Mouse (Mus musculus): ENCODE data around the gene Tspo.

Tspo gene

GRCm38 (mm10) chr15:83584741-83585220, 21.4 kb downstream of the Tspo start:
- no peak for DNase-seq (ENCODE audit: low spot score)

- DNase-seq (ENCODE audit: low spot score), result no peak
These were observed 27.4 kb downstream of the Tspo start for GRCm38 (mm10) chr15:83590841-83591240.

GRCm38 (mm10) chr15:83591758-83592157, 28.4 kb downstream of the Tspo start:
- DNase-seq (ENCODE audit: low spot score), result no peak

- DNase-seq (ENCODE audit: low spot score), result no peak
These were observed 29.1 kb downstream of the Tspo start for GRCm38 (mm10) chr15:83592260-83593188.

GRCm38 (mm10) chr15:83593189-83593585, 29.8 kb downstream of the Tspo start:
- no peak for DNase-seq (ENCODE audit: low spot score)

- DNase-seq (ENCODE audit: low spot score), result no peak
These were observed 30.5 kb downstream of the Tspo start for GRCm38 (mm10) chr15:83593702-83594512.

- DNase-seq (ENCODE audit: low spot score), result peak; percentile 70
These were observed 31.3 kb downstream of the Tspo start, which contains the start of gene Ttll12 for GRCm38 (mm10) chr15:83594513-83595363. Ttll12 (minus strand) TSS chr15:83595157.

- no peak for DNase-seq (ENCODE audit: low spot score)
These were observed 31.9 kb downstream of the Tspo start for GRCm38 (mm10) chr15:83595364-83595711.

GRCm38 (mm10) chr15:83596833-83597232, 33.4 kb downstream of the Tspo start:
- no peak for DNase-seq (ENCODE audit: low spot score)

- DNase-seq (ENCODE audit: low spot score), result no peak
These were observed 37.8 kb downstream of the Tspo start for GRCm38 (mm10) chr15:83601185-83601584.

GRCm38 (mm10) chr15:83602372-83603045, 39.1 kb downstream of the Tspo start:
- DNase-seq (ENCODE audit: low spot score), result no peak

GRCm38 (mm10) chr15:83603046-83603396, 39.6 kb downstream of the Tspo start:
- no peak for DNase-seq (ENCODE audit: low spot score)

- DNase-seq (ENCODE audit: low spot score), result no peak
These were observed 40.0 kb downstream of the Tspo start for GRCm38 (mm10) chr15:83603426-83603825.

- no peak for DNase-seq (ENCODE audit: low spot score)
These were observed 42.8 kb downstream of the Tspo start for GRCm38 (mm10) chr15:83606216-83606615.

- no peak for DNase-seq (ENCODE audit: low spot score)
These were observed 43.3 kb downstream of the Tspo start for GRCm38 (mm10) chr15:83606700-83607099.

GRCm38 (mm10) chr15:83607115-83607802, 43.9 kb downstream of the Tspo start:
- no peak for DNase-seq (ENCODE audit: low spot score)

GRCm38 (mm10) chr15:83615245-83615644, 51.9 kb downstream of the Tspo start:
- no peak for DNase-seq (ENCODE audit: low spot score)

Data from urinary bladder, postnatal 10 days (tissue).